Mouse (Mus musculus): ENCODE data around the gene Akr1b3.

The Akr1b3 gene

DNA sequence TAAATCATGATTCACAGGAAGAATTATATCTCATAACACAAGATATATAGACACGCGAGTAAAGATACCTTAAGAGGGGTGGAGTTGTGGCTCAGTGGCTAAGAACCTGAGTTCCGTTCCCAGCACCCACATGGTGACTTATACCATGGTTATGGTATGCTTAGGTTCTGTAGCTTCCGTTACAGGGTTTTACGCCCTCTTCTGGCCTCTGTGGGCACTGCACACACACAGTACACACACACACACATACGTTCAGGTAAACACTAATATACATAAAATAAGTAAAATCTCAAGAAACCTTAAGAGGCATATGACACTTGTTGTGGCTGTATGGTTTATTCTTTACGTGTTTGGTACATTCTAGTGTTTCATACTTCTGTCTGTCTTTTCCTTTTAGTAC lies 4.8 kb upstream of the Akr1b3 start:
- DNase-seq (ENCODE audit: low spot score), result no peak

DNA sequence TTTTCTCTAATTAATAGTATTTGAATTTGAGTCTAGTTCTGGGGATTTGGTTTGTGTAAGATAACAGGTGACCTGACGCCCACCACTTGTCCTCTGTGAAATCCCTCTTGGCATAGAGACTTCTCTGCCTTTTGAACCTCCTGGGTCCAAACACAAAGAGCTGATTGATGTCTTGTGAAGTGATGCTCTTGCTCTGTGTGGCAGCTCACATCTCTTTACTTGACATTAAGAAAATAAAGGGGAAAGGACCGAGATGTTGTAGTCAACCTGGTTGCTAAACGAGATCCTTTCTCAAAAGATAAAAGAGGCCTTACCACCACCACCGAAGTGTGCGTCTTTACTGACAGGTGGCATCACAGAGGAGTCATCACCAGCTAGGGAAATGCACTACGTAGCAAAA lies 1.4 kb upstream of the Akr1b3 start:
- DNase-seq (ENCODE audit: low spot score), result peak; percentile 58

DNA sequence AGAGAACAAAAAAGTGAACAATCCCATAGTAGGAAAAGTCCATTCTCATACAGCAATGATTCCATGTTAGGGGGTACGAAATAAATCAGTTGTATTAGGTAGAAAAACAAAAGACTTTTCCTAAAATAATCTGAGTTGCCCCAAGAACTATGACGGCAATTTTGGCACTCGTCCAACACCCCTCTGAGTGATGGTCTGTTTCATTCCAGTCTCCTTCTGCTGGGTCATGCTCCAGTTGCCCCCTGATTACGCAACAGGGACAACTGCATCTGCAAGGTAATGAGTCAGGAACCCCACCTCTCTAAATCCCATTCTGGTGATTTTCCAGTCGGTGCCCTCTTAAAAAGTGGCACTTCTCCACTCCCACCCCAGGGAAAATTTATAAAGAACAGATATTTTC lies 894 bp upstream of the Akr1b3 start:
- peak; percentile 11 for DNase-seq (ENCODE audit: low spot score)

DNA sequence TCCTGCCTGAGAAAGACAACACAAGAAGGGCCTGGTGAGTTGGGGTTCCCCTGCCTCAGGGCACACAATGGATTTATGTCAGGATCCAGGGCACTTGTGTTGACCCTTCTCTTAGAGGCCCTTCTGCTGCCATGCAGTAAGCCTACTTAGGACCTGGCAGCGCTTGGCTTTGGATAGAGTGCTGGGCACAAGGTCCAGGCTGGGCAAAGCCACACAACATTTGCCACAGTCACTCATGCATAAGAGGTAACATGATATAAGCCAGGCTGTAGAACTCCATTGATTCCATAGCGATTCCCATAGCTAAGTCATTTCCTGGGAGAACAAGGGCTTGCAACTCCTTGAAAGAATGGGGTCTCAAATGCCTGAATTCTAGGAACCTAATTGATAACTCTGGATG lies 3.4 kb downstream of the Akr1b3 start:
- no peak for DNase-seq (ENCODE audit: low spot score)

DNA sequence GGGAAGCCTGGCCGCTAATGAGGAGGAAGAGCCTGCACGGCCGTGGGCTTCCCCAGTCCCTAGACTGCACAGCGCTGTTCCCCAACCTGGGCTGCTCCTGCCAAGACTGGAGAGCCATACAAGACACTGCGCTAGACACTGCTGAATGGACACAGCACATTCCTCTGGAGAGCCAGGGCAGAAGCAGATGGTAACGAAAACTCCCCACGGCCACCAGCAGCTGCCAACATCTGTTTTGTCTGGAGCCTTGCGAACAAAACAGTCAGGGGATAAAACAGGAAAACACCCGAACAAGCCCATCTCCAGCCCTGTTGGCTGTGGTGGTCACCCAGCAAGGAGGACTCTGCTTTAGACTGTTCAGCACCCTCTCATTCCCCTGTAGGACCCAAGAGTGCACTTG lies 3.9 kb downstream of the Akr1b3 start:
- DNase-seq (ENCODE audit: low spot score), result no peak

DNA sequence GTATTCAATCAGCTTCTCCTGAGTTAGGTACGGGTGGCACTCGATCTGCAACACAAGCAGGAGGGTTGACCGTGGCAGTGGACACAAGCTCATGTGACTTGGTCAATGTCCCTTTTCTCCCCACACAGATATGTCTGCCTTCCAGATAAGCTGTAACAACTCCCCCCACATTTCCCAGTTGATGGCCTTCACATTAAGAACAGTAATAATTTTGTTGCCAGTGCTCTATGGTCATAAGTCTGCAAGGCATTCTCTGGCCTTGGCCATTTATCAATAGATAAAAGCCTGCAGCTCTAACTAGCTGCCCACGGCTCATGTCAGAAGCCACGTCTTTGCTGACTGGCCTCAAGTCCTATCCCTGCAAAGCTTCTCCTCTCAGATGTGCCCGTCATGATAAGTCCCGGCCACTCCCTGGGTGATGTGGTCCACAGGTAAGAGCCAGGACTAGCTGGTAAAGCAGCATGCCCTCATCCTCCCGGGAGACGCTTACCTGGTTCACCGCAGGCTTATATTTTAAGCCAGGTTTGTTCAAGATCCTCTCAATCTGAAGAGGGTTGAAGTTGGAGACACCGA lies 7.2 kb downstream of the Akr1b3 start:
- no peak for DNase-seq (ENCODE audit: low spot score)

DNA sequence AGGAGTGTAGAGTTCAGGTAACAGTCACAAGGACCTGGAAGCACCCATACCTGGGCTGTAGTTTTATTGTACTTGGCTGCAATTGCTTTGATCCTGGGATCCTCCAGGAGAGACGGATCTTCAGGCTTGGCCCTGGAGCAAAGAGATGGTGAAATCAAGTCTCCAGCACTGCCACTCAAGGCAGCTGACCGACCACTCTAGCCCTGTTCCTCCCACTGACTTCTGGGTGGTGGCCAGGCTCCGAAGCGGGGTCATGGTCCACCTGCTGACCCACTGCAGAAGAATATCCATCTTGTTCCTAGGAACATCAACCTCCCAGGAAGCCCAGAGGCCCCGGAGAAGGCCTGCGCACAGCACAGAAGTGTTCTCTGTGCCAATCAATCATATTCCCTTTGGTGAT lies 7.8 kb downstream of the Akr1b3 start:
- no peak for DNase-seq (ENCODE audit: low spot score)

DNA sequence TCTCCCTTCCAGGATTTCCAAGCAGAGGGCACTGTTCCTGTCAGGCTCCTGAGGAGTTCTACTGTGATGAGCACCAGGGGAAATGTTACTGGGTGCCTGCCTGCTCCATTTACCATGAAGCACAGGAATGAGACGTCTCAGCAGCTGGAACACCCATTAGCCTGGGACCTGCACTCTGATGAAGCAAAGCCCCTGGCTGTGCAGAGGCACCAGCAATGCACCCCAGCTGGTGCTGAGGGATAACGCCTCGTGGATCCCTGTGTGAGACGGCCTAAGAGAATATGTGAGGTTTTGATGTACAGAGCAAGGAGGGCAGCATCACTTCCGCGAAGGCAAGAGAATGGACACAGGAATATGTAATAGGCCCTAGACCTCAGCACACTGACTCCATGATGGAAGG lies 10.5 kb downstream of the Akr1b3 start:
- DNase-seq (ENCODE audit: low spot score), result no peak

DNA sequence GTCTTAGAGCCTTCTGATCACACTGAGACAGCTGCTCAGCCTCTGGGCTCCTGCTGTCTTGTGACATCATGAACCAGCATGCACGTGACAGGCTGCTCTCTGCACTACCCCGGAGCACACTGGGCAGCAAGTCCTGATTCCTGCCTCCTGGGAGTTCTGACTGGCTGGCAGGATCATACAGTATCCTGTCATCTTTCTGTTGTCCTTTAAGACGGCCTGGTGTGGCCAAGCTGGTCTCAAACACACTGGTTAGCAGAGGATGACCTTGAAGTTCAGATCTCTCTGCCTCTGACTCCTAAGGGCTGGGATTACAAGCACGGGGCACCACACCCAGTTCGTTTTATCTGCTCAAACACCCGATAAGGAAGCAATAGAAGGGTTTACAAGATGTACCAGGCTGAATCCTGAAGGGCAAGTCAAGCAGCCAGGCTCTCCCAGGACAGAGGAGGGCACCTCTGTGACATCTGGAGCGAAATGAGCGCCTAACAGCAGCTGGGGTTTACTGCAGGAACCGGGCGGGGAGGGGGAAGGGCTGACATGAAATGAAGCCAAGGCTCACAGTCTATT lies 12.5 kb downstream of the Akr1b3 start:
- DNase-seq (ENCODE audit: low spot score), result no peak

DNA sequence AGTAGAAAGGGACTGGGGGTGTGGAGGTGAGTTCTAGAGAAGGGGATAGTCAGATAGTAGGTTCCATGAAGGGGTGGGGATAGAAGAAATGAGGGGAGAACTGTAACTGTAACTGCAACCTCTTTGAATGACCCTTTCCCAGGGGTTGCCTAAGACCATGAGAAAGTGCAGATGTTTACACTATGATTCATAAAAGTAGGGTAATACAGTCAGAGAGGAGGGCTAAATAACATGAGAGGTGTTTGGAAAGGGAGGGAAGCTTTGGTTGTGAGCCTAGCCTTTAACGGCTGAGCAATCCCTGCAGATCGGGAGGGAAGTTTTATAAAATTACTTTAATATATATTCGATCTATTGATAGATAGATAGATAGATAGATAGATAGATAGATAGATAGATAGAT lies 20.2 kb downstream of the Akr1b3 start:
- DNase-seq (ENCODE audit: low spot score), result no peak

DNA sequence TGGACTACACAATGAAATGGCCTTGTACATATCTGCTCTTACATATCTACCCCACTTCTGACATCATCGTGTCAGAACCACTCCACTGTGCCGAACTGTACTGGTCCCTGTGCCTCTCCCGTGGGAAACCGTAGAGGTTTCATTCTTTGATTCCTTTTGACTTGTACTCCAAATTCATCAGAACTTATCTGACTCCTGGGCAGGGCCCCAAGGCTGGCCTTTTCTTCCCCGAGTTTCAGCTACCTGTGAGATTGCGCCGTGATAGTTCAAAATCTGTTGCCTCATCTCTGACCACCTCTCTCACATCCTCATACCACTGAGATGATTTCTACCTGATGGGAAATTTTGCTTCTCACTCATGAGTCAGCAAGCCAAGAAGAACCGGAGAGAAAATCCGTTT lies 21.8 kb downstream of the Akr1b3 start:
- DNase-seq (ENCODE audit: low spot score), result no peak

DNA sequence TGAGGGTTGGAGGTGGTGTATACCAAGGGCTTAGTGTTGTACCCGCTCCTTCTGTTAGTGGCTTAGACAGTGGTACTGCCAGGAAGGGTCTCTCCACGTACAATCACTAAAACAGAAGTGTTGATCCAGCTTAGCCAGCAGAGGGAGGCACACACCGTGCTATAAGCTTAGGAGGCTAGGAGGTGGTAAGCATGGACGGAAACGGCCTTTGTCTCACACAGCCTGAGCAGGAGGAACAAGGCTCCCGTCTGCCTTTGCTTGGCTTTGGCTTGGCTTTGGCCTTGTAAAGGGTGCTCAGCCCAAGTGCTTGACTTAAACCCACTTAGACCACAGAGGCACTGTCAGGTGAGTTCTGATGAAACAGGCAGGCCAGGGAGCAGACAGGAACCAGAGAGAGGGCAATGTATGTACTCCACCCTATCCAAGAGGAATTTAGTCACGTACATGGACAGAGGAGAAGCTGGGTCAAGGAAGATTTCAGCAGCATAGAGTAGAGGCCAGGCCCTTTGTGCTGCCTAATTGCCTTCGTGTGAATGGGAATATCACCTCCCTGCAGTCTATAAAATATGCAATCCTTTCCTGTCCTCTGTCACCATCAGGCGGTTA lies 24.3 kb downstream of the Akr1b3 start:
- DNase-seq (ENCODE audit: low spot score), result peak; percentile 69

DNA sequence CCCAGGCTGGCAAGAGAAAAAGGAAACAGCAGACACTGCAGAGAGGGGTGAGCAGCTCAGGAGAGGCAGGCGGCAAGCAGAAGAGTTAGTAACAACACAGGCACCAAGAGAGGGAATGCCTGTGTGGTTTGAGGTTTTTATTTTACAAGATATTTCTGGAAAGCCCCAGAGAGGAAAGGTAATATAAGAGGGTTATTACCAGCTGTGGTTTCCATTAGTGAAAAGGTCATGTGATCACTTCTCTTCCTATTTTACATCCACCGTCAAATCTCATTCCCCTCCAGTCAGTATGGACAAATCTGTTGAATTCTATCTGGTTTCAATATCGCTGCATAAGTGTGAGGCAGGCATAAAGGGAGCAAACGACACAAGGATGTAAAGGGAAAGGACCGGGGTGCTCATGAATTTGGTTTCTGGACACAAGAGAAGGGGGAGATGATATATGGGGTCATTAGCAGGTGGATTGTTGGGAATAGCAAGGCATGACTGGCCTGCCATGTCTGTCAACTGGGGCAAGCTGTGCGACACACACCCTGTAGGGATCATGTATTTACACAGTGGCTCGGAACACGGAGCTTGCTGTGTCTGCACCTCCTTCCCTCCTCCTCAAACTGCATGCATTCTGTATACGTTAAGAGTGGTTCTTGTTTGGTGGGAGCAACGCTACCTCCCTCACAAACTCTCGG lies 24.9 kb downstream of the Akr1b3 start:
- no peak for DNase-seq (ENCODE audit: low spot score)

DNA sequence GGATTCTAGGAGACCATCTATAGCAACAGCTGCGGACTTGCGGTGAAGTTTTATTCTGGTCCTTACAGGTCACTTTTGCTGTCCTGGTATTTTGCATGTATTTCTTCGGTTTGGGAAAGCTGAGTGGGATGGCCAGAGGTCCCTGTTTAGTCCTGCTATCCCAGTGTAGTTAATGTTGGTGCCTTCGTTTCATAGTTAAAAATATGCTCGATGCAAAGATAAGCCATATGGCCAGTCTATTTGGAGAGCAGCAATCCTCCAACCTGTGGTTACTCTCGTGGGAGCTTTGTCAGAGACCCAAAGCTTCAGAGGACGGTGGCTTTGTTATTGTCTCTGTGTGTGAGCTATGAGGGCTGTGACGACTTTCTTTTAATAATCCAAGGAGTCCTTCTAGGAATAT lies 26.6 kb downstream of the Akr1b3 start:
- DNase-seq (ENCODE audit: low spot score), result no peak

DNA sequence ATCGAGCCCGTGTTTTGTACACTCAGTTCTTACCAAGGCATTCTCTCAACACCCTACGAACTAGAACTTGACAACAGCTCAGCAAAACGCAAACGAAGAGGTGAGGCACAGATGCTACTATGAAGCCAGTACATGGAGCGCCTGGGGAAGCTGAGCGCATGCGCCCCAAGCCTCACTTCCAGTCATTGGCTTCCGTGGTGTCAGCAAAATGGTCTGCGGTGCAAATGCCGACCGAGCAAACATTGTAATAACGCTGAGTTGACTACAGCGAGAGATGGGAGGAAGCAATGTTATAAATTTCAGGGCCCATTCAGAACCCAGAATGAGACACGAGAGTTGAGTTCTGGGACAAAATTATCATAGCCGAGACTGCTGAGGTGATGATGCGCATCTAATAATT lies 27.2 kb downstream of the Akr1b3 start:
- DNase-seq (ENCODE audit: low spot score), result no peak

DNA sequence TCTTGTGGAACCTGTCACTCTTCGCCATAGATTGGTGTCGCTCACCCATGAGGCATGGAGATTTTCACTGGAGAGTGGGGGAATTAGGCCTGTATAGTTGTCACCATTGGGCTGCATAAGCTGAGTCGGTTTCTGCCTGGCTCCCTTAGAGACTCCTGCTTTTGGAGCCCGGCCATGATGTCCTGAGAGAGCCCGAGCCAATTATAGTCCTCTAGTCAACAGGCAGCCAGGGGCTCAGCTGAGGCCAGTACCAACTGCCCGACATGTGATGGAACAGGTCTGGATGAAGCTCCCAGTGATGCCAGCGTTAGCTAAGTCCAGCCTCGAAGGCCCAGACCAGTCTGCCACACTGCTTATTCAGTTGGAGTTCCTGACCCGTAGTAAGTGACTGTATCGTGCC lies 29.2 kb downstream of the Akr1b3 start:
- no peak for DNase-seq (ENCODE audit: low spot score)

DNA sequence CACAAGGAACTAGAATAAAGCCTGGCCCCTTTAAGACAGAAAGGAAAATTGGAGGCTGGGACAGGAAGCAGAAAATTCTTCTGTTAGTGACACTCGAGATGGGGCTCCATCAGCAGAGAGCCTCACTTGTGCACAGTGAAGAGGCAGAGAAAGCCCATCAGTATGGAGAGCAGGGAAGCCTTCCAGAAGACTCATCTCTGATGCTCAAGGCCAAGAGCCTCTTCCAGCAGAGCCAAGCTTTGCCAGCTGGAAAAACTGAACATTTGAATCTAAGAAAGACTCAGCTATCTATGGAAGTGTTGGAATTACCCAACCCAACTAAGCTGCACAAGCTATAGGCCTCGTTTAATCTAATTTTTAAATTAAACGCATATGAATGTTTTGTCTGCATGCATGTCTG lies 30.4 kb downstream of the Akr1b3 start:
- no peak for DNase-seq (ENCODE audit: low spot score)

DNA sequence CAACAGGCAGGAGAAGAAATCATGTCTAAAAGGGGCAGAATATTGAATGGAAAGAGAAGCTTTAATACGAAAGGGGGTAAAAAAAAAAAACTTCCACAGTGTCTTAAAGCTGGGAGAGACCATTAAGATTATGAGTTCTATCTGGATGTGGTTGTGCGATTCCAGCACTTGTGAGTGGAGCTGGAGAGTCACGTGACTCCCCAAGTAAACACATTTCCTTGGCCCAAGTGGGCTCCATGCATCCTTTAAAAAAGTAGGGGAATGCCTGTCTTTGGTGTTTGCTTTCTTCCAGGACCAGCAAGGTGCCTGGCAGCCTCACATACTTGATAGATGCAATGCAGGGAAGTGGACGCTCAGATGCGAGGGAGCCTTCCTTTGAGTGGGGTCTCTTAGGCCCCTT lies 38.9 kb downstream of the Akr1b3 start:
- DNase-seq (ENCODE audit: low spot score), result no peak

DNA sequence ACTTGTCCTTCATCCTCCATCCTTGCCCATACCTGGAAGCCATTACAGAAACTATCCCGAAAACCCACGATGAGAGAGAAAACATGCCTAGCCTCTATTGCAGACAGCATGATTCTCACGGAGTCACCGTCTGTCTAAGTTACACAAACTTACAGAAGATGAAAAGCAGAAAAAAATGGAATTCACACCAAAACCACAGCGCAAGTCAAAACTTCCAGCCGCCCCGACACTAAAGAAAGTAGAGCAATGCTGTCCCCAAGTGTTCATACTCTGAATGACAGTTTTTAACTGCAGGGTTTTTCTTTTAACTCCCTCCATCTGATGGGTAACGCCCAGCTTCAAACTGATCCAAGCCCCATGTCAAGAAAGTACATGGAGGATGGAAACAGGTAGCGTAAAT lies 39.6 kb downstream of the Akr1b3 start:
- peak; percentile 64 for DNase-seq (ENCODE audit: low spot score)

DNA sequence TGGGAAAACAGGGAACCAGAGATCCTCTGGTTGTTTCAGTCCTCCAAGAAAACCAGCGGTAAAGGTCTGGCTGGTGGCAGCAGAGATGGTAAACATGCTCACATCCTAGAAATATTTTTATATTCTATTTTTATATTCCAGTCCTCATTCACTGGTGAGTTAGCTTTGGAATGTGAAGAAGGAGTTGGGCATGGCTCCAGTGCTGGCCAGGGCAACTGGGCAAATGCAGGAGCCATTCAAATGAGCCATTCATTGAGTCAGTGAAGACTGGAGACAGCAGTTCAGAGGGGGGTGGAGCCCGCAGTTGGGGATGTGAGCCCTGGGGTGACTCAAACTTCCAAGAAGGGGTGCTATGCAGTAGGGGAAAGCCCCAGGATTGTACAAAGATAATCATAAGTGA lies 42.9 kb downstream of the Akr1b3 start:
- no peak for DNase-seq (ENCODE audit: low spot score)

DNA sequence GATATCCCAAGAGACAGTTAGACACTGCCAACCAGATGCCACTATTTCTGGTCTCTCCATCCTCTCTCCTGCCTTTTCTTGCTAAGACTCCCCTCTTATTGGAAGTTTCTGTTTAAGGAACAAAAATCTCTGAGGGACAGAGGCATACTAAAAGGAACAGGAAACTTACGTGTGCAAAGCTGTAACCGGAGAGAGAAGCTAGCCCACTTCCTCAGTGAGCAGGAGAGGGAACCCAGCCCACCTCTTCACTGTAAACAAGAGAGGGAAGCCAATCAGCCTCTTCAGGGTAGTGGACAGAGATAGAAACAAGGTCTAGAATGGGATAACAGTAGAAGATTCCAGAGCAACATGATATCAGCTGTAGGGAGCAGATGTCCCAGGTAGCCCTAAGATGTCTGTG lies 44.2 kb downstream of the Akr1b3 start:
- no peak for DNase-seq (ENCODE audit: low spot score)

DNA sequence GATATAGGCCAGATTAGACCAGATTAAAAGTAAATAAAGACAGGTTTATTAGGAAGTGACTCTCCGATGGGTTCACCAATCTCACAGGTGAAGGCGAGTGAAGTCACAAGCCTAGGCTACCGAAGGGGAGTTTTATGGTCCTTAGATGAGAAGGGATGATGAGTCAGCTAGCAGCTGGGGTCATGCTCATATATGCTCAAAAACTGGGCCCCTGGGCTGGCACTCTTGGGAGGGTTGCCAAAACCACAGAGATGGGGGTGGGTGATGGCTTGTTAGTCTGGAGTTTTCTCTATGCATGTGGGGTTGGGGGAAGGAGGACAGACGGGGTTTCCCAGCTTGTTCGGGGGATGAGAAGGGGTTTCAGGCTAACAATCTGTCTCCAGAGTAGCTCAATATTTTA lies 44.8 kb downstream of the Akr1b3 start:
- DNase-seq (ENCODE audit: low spot score), result no peak

DNA sequence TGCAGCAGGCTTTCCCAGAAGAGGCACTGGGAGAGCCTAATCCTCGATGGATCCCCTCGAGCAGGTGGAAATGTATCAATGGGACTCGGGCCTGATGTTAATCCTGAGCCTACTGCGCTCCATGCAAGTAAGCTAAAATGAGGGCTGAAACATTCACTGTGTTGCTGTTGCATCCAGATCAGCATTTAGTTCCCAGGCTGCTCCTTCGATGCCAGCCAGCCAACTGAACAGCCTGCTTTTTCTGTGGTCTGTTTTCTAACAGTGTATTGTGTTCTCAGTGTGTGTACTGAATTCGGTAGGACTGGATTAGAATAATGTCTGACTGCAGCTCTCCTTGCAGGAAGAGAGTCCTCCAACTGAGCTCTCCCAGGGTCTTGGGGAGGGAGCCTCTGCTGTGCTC lies 46.6 kb downstream of the Akr1b3 start:
- no peak for DNase-seq (ENCODE audit: low spot score)

DNA sequence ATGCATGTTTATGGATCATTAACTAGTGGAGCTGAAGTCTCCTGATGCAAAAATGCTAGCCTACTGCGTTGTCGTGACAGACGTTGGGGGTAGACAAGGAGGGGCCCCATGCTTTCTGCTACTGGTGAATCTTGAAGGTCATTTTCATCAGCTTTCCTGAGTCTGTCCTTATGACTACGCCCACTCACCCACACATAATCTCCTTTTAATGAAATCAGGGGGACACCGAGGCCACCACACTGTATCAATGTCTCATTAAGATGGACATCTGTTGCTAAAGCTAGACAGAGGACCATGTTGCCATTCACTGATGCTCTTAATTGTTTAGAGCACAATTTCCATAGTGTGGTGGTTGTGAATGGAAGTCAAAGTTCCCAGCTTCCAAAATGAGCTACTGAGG lies 58.7 kb downstream of the Akr1b3 start:
- no peak for DNase-seq (ENCODE audit: low spot score)

Data from T-cell, adult 2 months (primary cell).